Mouse (Mus musculus) small intestine, adult 2 months (tissue): ENCODE measurements around the gene Spsb3. TPM values are rescaled to one million over a fixed set of nuclear protein-coding genes. Genes with fewer than 3 reads are reported as not detected.

Experiments
- H3K27ac ChIP-seq: fragments of 200-500 bp; 2 replicates; pipeline ENCODE4 v1.5.1; 2012; ENCODE audit warnings: low read depth, low read length, control low read depth, inconsistent platforms; ENCODE audit not compliant: insufficient read depth
- H3K27me3 ChIP-seq: fragments of 200-500 bp; 2 replicates; pipeline ENCODE4 v1.6.1; 2012; ENCODE audit warnings: mild to moderate bottlenecking, moderate library complexity, low read length, inconsistent platforms; ENCODE audit not compliant: control insufficient read depth, insufficient read depth
- H3K36me3 ChIP-seq: fragments of 200-500 bp; 2 replicates; pipeline ENCODE4 v1.6.1; 2012; ENCODE audit warnings: mild to moderate bottlenecking, low read length, control low read depth, inconsistent platforms; ENCODE audit not compliant: control insufficient read depth, insufficient read depth
- H3K4me1 ChIP-seq: fragments of 200-500 bp; 2 replicates; pipeline ENCODE4 v1.6.1; 2012; ENCODE audit warnings: low read length, inconsistent platforms, mixed read lengths; ENCODE audit not compliant: control insufficient read depth, insufficient read depth, insufficient read length
- H3K4me3 ChIP-seq: fragments of 200-500 bp; 2 replicates; pipeline ENCODE4 v1.5.1; 2012; ENCODE audit warnings: low read depth, mild to moderate bottlenecking, control low read depth, inconsistent platforms, low read length, moderate library complexity
- CTCF ChIP-seq: fragments of 200-500 bp; IDR thresholded peaks from 2 replicates; pipeline ENCODE4 v1.5.1; 2012; ENCODE audit warnings: low read depth, mild to moderate bottlenecking, control low read depth, inconsistent platforms, low read length, moderate library complexity, mixed read lengths; ENCODE audit not compliant: insufficient replicate concordance, insufficient read length; ENCODE audit errors: extremely low read depth
- POLR2A ChIP-seq: fragments of 200-500 bp; IDR thresholded peaks from 2 replicates; pipeline ENCODE4 v1.6.1; 2012; ENCODE audit warnings: low read depth, mild to moderate bottlenecking, control low read depth, inconsistent platforms, low read length, moderate library complexity
- WGBS: fragments of 180-500 bp; shearing (Covaris S2); methylation state at CpG from one replicate; pipeline ENCODE4 v1.1.7; 2018; 5-methylcytosine and 5-hydroxymethylcytosine counted together
- polyA plus RNA-seq: library from polyadenylated mRNA; depleted of rRNA; stranded (reverse); fragments of >200 nt; gene quantifications from 2 replicates; pipeline ENCODE4 v1.2.3, GENCODE M21; 2012

Gene Spsb3
- polyA plus RNA-seq, 1 experiment: 88.1 TPM

DNA sequence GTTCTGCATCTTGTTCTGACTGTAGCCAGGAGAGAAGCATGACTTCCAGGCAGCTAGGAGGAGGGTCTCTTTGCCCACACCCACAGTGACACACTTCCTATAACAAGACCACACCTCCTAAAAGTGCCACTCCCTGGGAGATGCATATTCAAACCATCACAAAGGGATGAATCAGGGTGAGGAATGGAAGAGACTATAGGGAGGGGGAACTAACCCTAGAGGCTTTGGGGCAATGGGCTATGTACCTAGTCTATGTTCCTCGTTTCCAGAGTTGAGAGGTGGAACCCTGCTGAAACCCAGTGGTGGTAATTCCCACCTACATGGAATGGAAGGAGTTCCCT, 12.1 kb upstream of the Spsb3 start:
- H3K4me1 ChIP-seq: peaks cover 8% of the 10 kb centered on the region
- H3K4me3 ChIP-seq: no peak overlapping the region
- no peaks in the 10 kb centered on the region for H3K36me3 ChIP-seq
- no peak for TF ChIP-seq CTCF
- TF ChIP-seq POLR2A: no peak
- H3K27me3 ChIP-seq: no peaks in the 10 kb centered on the region
- 52% methylated on average over 1 of the region's 1 CpGs for WGBS
- H3K27ac ChIP-seq: no peak overlapping the region

- Histone ChIP-seq H3K27me3 (no peaks in the 10 kb centered on the region), H3K4me3 (no peak overlapping the region), H3K36me3 (no peaks in the 10 kb centered on the region), H3K27ac (no peak overlapping the region), H3K4me1 (peaks cover 8% of the 10 kb centered on the region)
- TF ChIP-seq CTCF: no peak
- TF ChIP-seq POLR2A: no peak
- 53% methylated on average over 8 of the region's 8 CpGs for WGBS
Measured at GRCm38 (mm10) chr17:24874989-24875388, 11.5 kb upstream of the Spsb3 start.

- peaks cover 8% of the 10 kb centered on the region for H3K4me1 ChIP-seq
- peaks cover under 1% of the 10 kb centered on the region; the same call in 1 of the 2 replicates for H3K36me3 ChIP-seq
- WGBS: 39% methylated on average over 10 of the region's 10 CpGs
- TF ChIP-seq POLR2A: no peak
- TF ChIP-seq CTCF: no peak
- H3K27ac ChIP-seq: no peak overlapping the region
- no peak overlapping the region for H3K4me3 ChIP-seq
- H3K27me3 ChIP-seq: no peaks in the 10 kb centered on the region
Measured at GRCm38 (mm10) chr17:24877336-24878116, 8.9 kb upstream of the Spsb3 start.

- H3K36me3 ChIP-seq: peaks cover 6% of the 10 kb centered on the region; the same call in 1 of the 2 replicates
- no peak overlapping the region for H3K4me3 ChIP-seq
- 23% methylated on average over 5 of the region's 5 CpGs for WGBS
- TF ChIP-seq POLR2A (no peak), CTCF (no peak)
- no peak overlapping the region for H3K27ac ChIP-seq
- peaks cover 8% of the 10 kb centered on the region for H3K4me1 ChIP-seq
- no peaks in the 10 kb centered on the region for H3K27me3 ChIP-seq
Measured at GRCm38 (mm10) chr17:24878117-24878397, 8.4 kb upstream of the Spsb3 start.

GRCm38 (mm10) chr17:24878531-24878930, 7.9 kb upstream of the Spsb3 start:
- TF ChIP-seq POLR2A (no peak), CTCF (no peak)
- no peak overlapping the region for H3K4me3 ChIP-seq
- H3K36me3 ChIP-seq: peaks cover 10% of the 10 kb centered on the region; the same call in 1 of the 2 replicates
- H3K27me3 ChIP-seq: no peaks in the 10 kb centered on the region
- H3K4me1 ChIP-seq: peaks cover 8% of the 10 kb centered on the region
- 58% methylated on average over 8 of the region's 8 CpGs for WGBS
- no peak overlapping the region for H3K27ac ChIP-seq

DNA sequence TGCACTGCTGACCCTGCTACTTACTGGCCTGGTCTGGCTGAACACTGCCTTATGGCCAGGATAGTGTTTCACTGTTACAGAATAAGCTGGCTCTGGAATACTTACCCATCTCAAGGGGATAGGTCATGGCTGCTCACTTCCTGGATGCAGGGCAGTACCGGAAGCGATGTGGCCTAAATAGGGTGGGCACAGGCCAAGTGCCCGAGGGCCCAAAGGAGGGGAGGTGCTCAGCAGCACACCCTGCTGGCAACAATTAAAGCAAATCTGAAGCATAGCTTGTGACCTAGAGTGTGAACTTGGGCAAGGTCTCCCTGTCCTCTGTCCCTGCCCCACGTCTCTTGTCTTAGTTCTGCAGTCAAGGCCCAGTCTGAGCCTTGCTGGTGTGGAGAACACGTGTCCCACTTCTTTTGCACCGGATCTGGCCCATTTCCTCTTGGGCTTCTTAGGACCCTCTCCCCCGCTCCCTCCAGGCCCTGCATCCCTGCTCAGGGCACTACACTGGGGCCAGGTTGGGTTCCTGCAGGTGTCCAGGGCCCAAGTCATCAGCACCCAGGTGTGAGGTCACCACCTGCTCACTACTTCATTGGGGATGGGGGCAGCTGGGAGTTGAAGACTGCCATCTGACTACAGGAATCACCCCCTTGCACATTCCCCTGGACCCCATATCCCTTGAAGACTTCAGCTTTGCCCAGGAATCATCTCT, 4.6 kb upstream of the Spsb3 start:
- 55% methylated on average over 7 of the region's 7 CpGs for WGBS
- H3K36me3 ChIP-seq: peaks cover 17% of the 10 kb centered on the region
- no peak overlapping the region for H3K4me3 ChIP-seq
- peaks cover 14% of the 10 kb centered on the region for H3K4me1 ChIP-seq
- TF ChIP-seq CTCF (peak; percentile 66; the same call in 1 of the 2 replicates), POLR2A (no peak)
- H3K27ac ChIP-seq: no peak overlapping the region
- no peaks in the 10 kb centered on the region for H3K27me3 ChIP-seq

- Histone ChIP-seq H3K27ac (no peak overlapping the region), H3K4me3 (no peak overlapping the region), H3K4me1 (peaks cover 13% of the 10 kb centered on the region), H3K36me3 (peaks cover 17% of the 10 kb centered on the region), H3K27me3 (no peaks in the 10 kb centered on the region)
- 86% methylated on average over 6 of the region's 6 CpGs for WGBS
- TF ChIP-seq CTCF (no peak), POLR2A (no peak)
Measured at GRCm38 (mm10) chr17:24884391-24884790, 2.1 kb upstream of the Spsb3 start.
